Mouse (Mus musculus) C3H10T1/2 (cell line): ENCODE results near the gene Rbm14. TPM values are rescaled to one million over a fixed set of nuclear protein-coding genes. Genes with fewer than 3 reads are reported as not detected.

Experiments
- polyA plus RNA-seq, 2 experiments: library from polyadenylated mRNA; unstranded; fragments of >200 nt; fragmentation: generic; extraction: Trizol; gene quantifications; one replicate each; pipeline ENCODE4 v1.2.1; 2012; ENCODE audit warnings: missing spikeins in 2 of 2

Gene Rbm14
- polyA plus RNA-seq = 10 to 100 TPM; 48.9 to 59.1 TPM

GRCm38 (mm10) chr19:4811063-4811908, at the start of gene Rbm14, which contains the start of gene Gm21992:
TSS of gene Rbm14 (minus strand) at chr19:4811634.
TSS of gene Gm21992 (minus strand) at chr19:4811612.

GRCm38 (mm10) chr19:4854552-4855469, 43.4 kb upstream of the Rbm14 start, which contains the start of gene Ctsf:
TSS of gene Ctsf (plus strand) at chr19:4855130.

GRCm38 (mm10) chr19:4839149-4839548, 27.7 kb upstream of the Rbm14 start, which contains the start of the genes Ccs and Ccdc87:
TSS of gene Ccs (minus strand) at chr19:4839332.
TSS of gene Ccdc87 (plus strand) at chr19:4839366.

GRCm38 (mm10) chr19:4793831-4794422, 17.5 kb downstream of the Rbm14 start, which contains the start of gene Rbm4:
TSS of gene Rbm4 (minus strand) at chr19:4793901.

GRCm38 (mm10) chr19:4756193-4756911, 55.1 kb downstream of the Rbm14 start, which contains the start of gene Rbm4b:
TSS of gene Rbm4b (plus strand) at chr19:4756497.

Other genes with a start within 250 kb of the Rbm14 start
- gene Lrfn4, start 196.0 kb downstream of the Rbm14 start, polyA plus RNA-seq = 10 to 100 TPM; 35.2 to 47.0 TPM
- 10 to 100 TPM; 48.3 to 55.2 TPM for gene Rce1, start 186.0 kb downstream of the Rbm14 start, polyA plus RNA-seq
- 1 to 10 TPM in 1 of 2 experiments, under 1 TPM in 1; 0.51 to 2.9 TPM for gene Gm960, start 113.0 kb downstream of the Rbm14 start, polyA plus RNA-seq
- gene Sptbn2, start 100.5 kb downstream of the Rbm14 start, polyA plus RNA-seq = under 1 TPM; 0.05 to 0.13 TPM
- 10 to 100 TPM in 1 of 2 experiments, 1 to 10 TPM in 1; 3.3 to 22.9 TPM for gene Rbm4b, start 55.1 kb downstream of the Rbm14 start, polyA plus RNA-seq
- gene Rbm4, start 17.7 kb downstream of the Rbm14 start, polyA plus RNA-seq = 10 to 100 TPM; 17.8 to 38.0 TPM
- gene Gm21992, start within 50 bp of the Rbm14 start, polyA plus RNA-seq = 10 to 100 TPM; 23.3 to 28.1 TPM
- gene Ccs, start 27.7 kb upstream of the Rbm14 start, polyA plus RNA-seq = 100 to 1,000 TPM in 1 of 2 experiments, 10 to 100 TPM in 1; 60.9 to 102 TPM
- gene Ccdc87, start 27.7 kb upstream of the Rbm14 start, polyA plus RNA-seq = under 1 TPM; 0.02 to 0.20 TPM
- 1 to 10 TPM in 1 of 2 experiments, under 1 TPM in 1; 0.18 to 2.1 TPM for gene Ctsf, start 43.5 kb upstream of the Rbm14 start, polyA plus RNA-seq
- gene Actn3, start 66.3 kb upstream of the Rbm14 start, polyA plus RNA-seq = 1 to 10 TPM; 2.6 to 6.1 TPM
- 10 to 100 TPM in 1 of 2 experiments, 1 to 10 TPM in 1; 2.9 to 13.9 TPM for gene Zdhhc24, start 67.0 kb upstream of the Rbm14 start, polyA plus RNA-seq
- 1 to 10 TPM; 1.3 to 5.5 TPM for gene Bbs1, start 95.0 kb upstream of the Rbm14 start, polyA plus RNA-seq
- gene Dpp3, start 116.7 kb upstream of the Rbm14 start, polyA plus RNA-seq = 10 to 100 TPM; 78.5 to 79.8 TPM
- 1 to 10 TPM; 3.2 to 4.7 TPM for gene Peli3, start 131.5 kb upstream of the Rbm14 start, polyA plus RNA-seq
- gene Mrpl11, start 150.5 kb upstream of the Rbm14 start, polyA plus RNA-seq = 100 to 1,000 TPM in 1 of 2 experiments, 10 to 100 TPM in 1; 75.2 to 151 TPM
- under 1 TPM; 0.01 to 0.11 TPM for gene Npas4, start 178.7 kb upstream of the Rbm14 start, polyA plus RNA-seq
- 1 to 10 TPM; 1.3 to 1.5 TPM for gene Slc29a2, start 212.2 kb upstream of the Rbm14 start, polyA plus RNA-seq
- 10 to 100 TPM; 18.7 to 79.2 TPM for gene B4gat1, start 227.2 kb upstream of the Rbm14 start, polyA plus RNA-seq
- gene AC124502.3, start 227.3 kb upstream of the Rbm14 start, polyA plus RNA-seq = 1 to 10 TPM in 1 of 2 experiments, under 1 TPM in 1; 0.95 to 3.4 TPM
- 10 to 100 TPM; 43.2 to 81.1 TPM for gene Brms1, start 229.7 kb upstream of the Rbm14 start, polyA plus RNA-seq
- gene Rin1, start 238.8 kb upstream of the Rbm14 start, polyA plus RNA-seq = 10 to 100 TPM; 14.9 to 21.8 TPM